Mouse (Mus musculus) mesoderm, embryonic 11.5 days (tissue): ENCODE data around the gene Prss44.
A peak's percentile ranks its signal among the peaks of the same experiment; 100 is the strongest.
"Not testable (repeated sequence)": the region's sequence is repeated elsewhere in the genome, so short reads cannot be mapped to it uniquely, and the experiment has no call there.

Experiments used
- DNase-seq: peaks from one replicate; pipeline ENCODE4 v3.0.0-alpha.2; 2012; ENCODE audit warnings: low read depth, low spot score

Gene Prss44

DNA sequence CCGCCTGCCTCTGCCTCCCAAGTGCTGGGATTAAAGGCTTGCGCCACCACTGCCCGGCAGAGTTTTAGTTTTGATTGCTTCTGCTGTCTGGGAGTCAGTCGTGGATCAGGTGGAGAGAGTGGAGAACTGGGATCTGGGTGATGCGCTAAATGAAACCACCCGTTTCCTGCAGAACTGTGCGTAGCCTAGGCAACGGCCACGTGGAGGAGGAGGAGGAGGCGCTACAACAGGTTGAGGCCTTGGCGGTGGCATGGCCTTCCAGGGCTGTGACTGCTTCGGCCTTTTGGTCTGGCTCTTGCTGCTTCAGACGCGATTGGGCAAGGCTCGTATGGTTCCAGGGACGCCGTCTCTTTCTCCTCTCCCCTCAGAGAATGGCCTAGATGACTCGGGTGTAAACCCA, at the start of gene Prss44:
Gene Prss44 (plus strand): TSS at position 206 of the 400 bp plus-strand sequence.
- DNase-seq = peak; percentile 6

DNA sequence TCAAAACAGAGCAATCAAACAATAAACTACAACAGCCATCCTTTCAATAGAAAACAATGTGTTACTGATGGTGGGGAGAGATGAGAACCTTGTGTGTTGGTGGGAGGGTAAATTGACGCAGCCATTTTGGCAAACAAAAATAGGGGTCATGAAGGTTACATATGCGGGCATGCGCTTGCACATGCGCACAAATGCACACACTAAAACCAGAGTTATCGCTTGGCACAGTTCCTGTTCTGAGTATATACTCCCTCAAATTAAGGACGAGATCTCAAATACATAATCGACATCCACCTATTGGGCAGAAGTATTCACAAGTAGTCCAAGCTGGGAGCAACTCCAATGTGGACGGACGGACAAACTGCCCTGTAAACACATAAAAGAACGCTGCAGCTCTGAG, 41.5 kb upstream of the Prss44 start:
- DNase-seq = no peak

DNA sequence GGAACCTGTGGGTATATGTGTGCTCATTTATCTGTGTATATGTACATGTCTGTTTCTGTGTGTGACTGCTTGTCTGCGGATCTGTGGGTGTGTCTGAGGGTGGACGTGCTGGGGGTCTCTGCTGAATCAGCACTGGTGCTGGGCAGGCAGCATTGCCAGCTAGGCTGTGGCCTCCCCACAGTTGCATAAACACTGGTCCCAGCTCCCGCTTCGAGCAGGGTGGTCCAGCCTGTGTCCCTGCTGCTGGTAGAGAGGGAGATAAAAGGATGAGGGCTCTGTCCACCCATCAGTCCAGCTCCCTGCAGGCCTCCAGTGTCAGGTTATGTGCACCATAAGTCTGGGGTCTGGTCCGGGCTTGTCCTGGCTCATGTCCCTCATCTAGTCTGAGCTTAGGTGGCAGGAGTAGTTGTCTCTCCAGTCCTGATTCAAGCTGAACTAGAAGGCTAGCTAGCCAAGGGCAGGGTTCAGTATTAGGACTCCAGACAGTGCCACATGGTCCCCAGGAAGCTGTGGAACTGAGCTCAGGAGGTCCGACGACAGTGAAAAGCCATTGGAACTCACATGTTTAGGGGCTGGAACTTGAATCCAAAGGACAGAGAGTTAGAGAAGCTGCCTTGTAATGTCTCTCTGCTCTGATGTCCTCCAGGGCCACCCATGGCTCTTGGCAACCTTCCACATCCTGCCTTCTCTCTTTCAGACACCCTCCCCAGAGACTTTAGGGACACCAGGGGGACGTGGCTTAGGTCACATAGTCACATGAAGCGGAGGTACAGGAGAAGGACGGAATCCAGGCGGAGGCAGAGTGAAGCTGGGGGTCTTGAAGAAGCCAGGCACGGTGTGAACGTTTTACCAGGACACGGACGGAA, 39.2 kb upstream of the Prss44 start:
- no peak for DNase-seq

DNA sequence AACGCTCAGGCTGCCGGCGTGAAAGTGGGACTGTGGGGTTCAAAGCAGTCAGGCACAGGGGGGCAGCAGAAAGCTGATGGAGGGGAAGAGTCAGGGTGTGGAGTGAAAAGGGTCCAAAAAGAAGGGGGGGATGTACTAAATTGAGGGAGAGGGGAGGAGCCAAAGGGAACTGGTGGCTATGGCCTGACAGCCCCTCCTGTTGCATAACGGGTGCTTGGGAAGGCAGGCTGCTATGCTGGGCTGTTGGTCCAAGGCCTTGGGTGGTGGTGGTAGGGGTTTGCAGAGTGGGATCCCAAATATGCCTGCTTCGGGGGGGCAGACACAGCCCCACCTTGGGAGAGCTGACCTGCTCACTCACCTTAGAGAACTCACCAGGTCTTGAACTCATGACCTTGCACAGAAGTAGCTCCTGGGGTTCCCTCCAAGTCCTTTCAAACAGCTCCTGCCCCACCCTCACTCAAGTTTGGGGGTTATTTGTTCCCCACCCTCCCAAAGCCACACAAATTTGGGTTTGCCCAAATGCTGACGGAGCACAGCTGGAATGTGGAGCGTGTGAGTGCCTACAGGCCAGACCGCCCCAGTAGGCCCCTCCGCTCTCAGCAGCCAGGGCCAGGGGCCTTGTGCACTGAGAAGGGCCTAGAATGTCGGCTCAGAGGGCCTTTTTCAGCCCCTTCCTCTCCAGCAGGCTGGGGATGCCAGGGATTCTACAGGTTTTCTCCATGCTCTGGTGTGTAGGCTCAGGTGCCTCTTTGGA, 38.3 kb upstream of the Prss44 start:
- no peak for DNase-seq

DNA sequence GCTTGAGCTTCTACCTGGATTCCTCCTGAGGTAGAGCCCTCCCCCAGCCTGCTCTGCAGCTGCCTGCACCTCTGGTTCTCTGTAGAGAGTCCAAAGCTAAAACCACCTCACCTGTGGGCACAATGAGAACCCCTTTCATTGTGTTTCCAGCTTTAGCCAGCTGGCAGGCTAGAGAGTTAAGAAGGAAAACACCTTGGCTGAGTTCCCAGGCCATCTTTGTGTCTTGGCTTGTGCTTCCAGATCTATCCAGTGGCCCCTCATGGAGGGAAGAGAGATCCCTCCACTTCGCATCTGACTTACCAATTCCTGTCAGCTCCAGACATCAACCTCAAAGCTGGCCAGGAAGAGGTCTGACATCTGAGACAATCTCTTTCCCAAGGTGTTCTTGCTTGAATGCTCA, 35.7 kb upstream of the Prss44 start:
- DNase-seq = no peak

DNA sequence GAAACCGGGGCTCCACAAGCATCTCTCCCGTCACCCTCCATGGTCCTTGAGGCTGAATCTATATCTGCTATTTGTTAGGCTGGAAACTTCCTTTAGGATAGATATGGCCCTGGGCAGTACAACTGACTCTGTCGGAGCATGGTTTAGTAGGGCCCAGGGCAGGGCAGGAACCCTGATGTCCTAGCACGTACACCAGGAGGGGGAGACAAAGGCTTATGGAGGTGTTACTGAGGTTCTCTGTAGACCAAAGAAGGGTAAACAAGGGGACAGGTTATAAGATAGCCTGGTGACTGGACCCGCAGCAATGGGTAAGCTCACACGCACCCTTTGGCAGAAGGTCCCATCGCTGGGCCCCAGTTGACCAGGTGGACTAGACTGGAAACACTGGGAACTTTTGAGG, 35.2 kb upstream of the Prss44 start:
- DNase-seq = no peak

DNA sequence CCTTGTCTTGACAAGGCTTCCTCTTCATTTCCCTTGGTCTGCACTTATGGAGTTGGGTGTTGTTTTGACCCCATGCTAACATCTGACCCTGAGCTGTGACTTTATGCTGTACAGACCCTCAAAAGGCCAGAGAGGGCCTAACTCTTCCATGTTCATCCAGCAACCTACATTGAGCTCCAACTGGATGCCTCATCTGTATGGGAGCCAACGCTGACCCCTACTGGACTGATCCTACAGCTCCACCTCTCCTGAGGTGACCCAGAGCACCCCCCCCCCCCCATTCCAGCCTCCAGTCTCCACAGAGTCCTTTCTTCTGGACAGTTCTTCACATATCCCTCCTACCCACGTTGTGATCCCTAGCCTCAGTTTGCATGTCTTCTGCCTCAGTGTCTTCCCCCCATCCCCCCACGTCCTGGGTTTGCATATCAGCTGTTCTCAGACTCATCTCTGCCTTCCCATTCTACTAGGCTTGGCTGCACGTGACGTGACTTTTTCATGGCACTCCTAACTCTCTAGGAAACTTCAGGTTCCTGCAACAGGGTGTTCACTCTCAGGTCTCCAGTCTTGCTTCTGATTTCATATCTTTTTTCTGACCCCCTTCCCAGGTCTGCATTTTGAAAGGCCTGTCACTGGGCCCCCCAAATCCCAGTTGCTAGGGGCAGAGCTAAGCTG, 34.4 kb upstream of the Prss44 start:
- peak; percentile 48 for DNase-seq

DNA sequence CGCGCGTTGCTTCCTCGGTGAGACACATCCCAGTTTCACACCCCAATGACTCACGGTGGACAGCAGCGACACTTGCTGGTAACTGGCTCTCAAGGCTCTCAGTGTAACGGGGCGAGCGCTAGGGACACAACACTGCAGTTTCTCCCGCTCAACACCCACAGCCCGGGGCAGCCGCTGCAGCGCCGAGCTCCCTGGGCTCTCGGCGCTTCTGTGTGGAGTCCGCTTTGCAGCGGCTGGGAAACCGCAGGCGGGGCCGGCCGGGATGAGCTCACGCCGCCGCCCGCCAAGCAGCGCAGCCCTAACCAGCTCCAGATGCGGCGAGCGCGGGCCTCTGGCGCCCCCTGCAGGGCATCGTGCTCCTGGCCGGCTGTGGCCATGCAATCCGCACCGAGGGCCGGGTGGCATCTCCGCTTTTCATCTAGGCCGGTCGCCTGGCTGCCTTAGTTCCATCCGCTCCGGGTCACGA, 32.5 kb upstream of the Prss44 start:
- peak; percentile 93 for DNase-seq

DNA sequence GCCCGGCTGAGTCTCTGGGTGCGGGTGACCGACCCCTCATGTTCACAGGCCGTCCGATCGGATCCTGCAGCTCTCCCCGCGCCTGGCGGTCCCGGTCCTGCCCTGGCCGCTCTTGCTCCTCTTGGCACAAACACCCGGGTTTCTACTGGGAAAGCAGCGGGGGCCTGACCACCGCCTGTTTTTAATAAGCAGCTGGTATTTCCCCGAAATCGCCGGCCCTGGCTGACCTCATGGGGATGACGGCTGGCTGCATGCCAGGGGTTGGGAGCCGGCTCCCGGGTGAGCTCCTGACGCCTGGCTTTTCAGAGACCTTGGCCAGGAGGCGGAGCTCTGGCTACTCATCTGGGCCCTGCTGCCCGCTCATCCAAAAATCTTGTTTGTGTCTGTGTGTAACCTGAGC, 32.1 kb upstream of the Prss44 start:
- DNase-seq = peak; percentile 86

DNA sequence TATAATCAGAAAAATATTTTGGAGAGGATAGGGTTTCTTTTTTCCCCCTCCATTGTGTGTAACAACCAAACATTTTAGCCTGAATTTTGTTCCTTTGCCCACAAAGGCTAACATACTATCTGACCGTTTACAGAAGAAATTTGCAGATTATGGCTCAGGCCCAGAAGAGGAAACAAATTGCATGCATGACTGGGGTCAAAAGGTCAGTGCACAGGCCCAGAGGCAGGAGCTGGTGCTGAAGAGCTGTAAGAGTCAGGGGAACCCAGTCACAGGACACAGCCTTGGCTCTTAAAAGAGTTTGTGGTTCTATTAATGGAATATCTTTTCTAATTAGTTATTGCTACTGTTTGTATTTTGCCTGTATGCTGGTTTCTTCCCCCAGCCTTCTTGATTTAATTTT, 30.2 kb upstream of the Prss44 start:
- peak; percentile 32 for DNase-seq

DNA sequence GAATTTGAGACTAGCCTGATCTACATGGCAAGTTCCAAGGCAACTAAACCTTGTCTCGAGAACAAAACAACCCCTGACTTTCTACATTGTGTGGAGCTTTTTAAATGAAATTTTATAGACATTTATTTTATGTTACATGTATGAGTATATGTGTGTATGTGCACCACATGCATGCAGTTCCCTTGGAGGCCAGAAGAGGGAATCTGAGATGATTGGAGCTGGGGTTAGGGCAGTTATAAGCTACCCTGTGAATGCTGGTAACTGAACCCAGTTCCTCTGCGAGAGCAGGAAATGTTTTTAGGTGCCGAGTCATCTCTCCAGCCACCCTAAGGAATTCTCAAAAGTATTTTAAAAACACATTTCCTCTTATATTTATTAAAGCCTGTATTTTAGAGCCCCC, 25.6 kb upstream of the Prss44 start:
- DNase-seq = no peak

DNA sequence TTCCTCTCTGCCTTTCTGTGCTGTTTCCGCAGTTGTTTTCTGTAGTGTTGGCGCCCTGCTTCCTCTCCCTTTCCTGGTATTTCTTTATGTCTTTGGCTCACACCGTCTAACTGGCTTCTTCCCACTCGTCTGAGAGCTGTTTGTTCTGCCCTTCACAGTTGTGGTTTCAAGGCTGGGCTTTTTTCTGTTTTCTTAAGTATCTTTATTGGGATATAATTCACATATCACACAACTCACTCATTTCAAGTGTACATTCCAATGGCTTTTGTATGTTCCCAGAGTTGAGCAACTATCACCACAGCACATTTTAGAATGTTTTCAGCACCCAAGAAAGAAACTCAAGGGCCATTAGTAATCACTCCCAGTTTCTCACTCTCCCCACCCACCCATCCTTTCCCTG, 23.3 kb upstream of the Prss44 start:
- no peak for DNase-seq

DNA sequence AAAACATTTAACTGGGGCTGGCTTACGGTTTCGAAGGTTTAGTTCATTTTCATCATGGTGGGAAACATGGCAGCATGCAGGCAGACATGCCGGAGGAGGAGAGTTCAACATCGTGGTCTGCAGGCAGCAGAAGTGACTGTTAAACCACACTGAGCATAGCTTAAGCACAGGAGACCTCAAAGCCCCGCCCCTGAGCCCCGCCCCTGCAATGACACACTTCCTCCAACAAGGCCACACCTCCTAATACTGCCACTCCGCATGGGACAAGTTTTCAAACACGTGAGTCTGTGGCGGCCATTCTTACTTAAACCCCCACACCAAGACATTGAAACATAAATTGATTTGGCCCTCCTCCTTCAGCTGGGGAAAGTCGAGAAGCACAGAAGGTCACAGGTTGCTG, 16.8 kb upstream of the Prss44 start:
- no peak for DNase-seq

DNA sequence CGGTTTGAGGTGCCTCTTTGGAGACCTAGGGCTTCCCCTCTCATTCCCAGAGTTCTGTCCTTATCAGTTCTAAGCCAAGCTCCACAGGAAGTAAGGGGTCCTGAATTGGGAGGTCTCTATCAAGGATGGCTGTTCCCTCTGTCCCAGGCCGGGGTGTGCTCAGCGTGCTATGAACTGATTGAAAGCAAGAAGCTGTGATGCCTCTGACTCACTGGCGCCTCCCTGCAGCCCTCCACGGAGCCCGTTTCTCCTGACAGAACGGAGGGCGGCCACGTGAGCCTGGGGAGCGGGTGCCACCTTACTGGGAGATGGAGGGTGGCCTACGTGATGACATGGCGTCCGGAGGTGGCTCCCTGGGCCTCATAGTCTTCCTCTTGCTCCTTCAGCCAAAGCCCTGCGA, 15.9 kb upstream of the Prss44 start, which contains the start of gene Prss42:
Gene Prss42 (plus strand): TSS at position 301 of the 400 bp plus-strand sequence.
- DNase-seq = no peak

DNA sequence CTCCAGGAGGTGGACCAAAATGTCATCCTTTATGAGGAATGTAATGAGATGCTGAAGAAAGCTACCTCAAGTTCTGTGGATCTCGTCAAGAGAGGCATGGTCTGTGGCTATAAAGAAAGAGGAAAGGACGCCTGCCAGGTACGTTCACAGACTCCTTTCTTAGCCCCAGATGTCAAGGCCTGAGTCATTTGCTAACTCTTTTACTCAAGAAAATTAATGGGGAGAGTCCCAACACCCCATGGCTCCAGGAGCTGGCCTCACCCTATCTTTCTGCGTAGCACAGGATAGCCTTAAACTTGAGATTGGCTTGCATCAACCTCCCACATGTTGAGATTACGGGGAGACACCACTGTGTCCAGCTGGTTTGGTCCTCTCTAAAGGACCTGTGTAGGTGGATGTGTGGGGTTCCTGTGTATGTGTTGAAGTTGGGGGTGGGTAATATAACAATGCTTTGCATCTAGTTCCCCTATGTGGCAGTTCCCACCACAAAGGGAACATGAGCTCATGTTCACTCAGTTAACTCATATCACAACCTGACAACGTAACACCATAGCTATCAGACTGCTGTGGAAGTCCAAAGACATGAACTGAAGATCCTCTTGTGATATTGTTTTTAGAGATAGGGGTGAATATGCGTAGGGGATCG, 12.8 kb upstream of the Prss44 start:
- no peak for DNase-seq

DNA sequence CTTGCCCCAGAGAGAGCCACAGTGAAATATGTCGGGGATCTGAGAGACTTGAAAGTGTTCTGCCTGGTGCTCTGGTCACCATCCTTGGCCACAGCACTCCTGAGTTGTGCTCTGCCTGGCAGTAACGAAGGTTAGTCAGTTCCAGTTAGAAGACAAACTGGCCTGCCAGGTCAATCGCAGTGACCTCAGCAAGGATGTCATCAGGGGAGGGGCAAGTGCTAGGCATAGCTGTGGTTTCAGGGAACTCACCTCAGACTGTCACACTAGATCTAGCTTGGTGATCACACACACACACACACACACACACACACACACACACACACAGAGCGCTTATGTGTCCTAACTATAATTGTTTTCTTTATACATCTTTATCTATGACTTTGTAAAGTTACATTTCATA, 10.5 kb upstream of the Prss44 start:
- no peak for DNase-seq

DNA sequence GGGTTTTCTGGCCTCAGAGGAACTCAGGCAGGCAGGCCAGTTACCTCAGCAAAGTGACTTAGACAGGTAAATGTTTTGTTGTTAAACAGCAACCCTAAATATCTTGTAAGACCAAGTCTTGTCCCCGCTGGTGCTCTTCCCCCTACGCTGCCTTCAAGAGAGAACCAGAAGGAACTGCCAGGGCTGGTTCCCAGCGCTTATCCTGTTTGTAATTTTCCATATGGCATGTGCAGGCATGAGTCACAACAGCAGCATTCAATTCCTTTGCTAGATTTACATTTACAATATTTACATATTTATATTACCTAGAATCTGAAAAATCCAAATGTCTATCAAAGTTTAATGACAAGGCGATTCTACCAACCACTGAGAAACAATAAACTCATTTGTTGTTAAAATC, 3.7 kb upstream of the Prss44 start:
- no peak for DNase-seq

DNA sequence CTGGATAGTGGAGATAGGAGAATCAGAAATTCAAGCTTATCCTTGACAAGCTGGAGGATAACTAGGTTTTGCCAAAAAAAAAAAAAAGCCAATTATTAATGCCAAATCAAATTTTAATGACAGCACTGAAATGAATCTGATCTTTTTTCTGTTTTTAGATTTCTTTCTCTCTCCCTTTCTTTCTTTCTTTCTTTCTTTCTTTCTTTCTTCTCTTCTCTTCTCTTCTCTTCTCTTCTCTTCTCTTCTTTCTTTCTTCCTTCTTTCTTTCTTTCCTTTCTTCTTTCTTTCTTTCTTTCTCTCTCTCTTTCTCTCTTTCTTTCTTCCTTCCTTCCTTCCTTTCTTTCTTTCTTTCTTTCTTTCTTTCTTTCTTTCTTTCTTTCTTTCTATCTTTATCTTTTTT, 6.8 kb downstream of the Prss44 start:
- not testable (repeated sequence) for DNase-seq

DNA sequence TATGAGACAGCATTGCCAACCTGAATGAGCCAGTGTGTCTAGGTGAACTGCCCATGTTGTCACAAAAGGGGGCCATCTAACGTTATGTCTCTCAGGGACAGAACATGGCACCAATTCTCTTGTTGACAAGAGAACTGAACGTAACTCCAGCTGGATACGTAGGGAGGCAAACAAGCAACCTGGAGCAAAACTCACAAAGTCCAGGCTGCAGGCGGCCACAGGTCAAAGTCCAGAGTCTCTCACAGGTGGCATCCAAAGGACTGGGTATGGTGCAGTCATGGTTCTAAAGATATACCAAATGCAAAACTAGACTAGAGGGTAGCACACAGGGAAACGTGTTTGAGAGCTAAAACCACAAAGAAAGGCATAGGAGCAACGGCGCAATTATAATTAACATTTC, 7.6 kb downstream of the Prss44 start:
- DNase-seq = no peak

DNA sequence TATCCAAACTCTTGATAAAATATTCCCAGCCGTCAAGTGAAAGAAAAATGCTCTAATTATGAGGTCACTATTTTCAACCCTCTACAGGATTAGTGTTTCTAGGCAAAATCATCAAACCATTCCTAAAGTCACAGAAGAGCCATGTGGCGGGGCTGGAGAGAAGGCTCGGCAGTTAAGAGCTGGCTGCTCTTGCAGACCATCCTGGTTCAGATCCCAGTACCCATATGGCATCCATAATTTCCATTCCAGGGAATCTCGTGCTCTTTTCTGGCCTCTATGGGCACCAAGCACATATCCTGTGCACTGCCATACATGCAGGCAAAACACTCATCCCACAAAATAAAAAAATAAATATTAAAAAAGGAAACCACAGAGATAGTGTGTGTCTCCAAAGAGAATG, 11.6 kb downstream of the Prss44 start:
- no peak for DNase-seq

DNA sequence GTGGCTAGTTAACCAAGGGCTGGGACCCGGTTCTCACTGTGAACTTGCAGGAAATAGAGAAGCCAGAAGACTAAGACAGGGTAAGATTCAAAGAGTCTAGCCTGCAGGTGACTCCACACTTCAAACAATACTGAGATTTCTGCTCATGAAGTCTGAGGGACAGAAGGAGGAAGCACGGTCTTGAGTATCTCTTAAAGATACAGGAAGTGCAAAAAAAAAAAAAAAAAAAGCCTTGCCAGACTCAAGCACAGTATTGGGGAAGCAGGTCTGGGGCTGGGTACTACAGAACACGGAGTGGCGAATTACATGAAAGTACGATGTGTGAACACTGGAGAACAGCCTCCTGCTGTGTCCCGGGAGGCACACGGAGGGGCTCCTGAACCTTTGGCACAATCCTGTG, 12.0 kb downstream of the Prss44 start:
- no peak for DNase-seq

DNA sequence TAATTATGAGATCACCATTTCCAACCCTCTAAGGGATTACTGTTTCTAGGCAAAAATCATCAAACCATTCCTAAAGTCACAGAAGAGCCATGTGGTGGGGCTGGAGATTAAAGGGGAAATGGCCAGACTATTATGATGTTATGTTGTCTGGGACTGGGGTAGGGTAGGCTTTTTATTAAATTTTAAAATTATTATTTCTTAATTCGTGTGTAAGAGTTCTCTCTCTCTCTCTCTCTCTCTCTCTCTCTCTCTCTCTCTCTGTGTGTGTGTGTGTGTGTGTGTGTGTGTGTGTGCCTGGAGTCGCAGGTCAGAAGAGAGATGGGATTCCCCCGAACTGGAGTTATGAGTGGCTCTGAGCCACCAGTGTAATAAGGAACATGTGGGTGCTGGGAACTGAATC, 12.6 kb downstream of the Prss44 start, which contains the start of gene Prss43:
Gene Prss43 (plus strand): TSS at position 301 of the 400 bp plus-strand sequence.
- DNase-seq = no peak
